Mouse (Mus musculus): ENCODE results near the gene Rtn2. TPM values are rescaled to one million over a fixed set of nuclear protein-coding genes. Genes with fewer than 3 reads are reported as not detected.
A peak's percentile ranks its signal among the peaks of the same experiment; 100 is the strongest.

The Rtn2 gene
- total RNA-seq, 1 experiment: 9.9 TPM

DNA sequence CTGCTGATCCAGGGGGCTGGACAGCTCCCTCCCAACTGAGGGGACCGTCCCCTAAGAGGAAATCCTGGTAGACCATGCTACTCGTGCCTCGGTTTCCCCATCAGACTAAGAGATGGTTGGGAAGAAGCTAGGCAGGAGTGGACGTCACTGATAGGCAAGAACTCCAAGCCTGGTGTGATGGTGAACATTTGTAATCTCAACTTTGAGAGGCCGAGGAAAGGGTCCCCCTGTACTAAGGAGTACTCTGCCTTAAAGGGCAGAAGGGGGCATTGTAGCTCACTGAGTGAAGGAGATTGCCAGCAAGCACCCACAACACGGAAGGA, 22.9 kb downstream of the Rtn2 start:
- DNase-seq (ENCODE audit: low read depth, low spot score): no peak
- Histone ChIP-seq H3K4me1 (ENCODE audit: control insufficient read depth in 2 of 2, insufficient read depth in 2 of 2, low read length in 2 of 2, poor library complexity in 1 of 2) (peaks cover 0 to 11% of the 10 kb centered on the region in 2 experiments; a peak in 1 of 4 replicates), H3K9me3 (ENCODE audit: control insufficient read depth, insufficient read depth, low read depth, low read length) (no peaks in the 10 kb centered on the region), H3K9ac (ENCODE audit: insufficient read depth, low read depth, low read length, poor library complexity, severe bottlenecking) (no peak overlapping the region), H3K27ac (ENCODE audit: insufficient read depth, low read depth, low read length, poor library complexity, severe bottlenecking) (no peak overlapping the region), H3K4me3 (ENCODE audit: insufficient read depth in 1 of 2, low read depth in 1 of 2, low read length in 2 of 2, poor library complexity in 1 of 2, severe bottlenecking in 1 of 2) (no peak overlapping the region), H3K36me3 (ENCODE audit: control insufficient read depth, insufficient read depth, low read length, poor library complexity, severe bottlenecking) (no peaks in the 10 kb centered on the region)
- in situ Hi-C loops (cut with MboI; ENCODE audit: low sequenced_read_pairs in 2 of 2, unreplicated experiment in 2 of 2): no loop called here
- TF ChIP-seq CHD2 (IDR thresholded peaks at IDR 0.05; ENCODE audit: low read depth, low read length) (0 out of 2 replicates have a peak, but pooled peaks have one; percentile 13), ZC3H11A (IDR thresholded peaks at IDR 0.05; ENCODE audit: borderline replicate concordance, low read depth, low read length) (no peak)

DNA sequence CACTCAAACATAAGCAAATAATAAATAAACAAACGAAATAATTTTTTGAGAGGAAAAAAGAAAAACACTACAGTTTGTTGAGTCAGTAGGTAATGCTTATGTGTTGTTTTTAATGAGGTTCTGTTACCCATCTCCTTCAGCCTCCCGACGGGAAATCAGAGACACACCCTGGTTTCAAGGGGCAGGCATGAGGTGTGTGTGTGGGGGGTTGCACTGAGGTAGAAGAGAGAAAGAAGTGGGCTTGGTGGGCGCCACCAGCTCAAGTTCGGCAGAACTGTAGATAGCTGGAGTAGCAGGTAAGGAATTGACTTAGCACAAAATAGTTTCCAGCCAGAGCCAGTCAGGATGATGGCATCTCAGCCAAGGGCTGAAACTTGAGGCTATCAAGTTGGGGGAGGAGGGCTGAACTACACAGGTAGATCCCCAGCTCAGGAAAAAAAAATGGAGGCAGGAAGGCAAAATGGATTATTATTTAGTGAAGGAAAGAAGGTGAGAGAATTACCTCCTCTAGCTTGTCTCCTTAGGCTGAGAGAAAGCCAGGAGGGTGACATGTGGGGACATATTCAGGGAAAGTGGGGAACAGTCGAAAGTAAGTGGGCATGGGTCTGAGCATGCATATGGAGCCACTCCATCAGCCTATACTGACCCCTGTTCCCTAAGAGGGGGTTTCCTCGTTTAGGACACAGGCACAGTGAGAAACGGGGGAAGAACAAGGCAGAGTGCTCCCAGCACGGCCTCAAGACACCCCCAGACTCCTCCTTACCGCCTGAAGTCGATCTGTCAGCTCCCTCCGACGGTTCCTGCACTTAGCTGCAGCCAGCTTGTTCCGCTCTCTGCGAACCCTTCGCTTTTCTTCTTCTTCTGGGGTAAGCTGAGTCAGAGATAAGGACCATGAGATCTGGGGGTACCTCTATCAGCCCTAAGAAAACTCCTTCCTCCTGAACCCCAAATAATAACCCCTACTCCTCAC, 23.7 kb downstream of the Rtn2 start:
- H3K9me3 ChIP-seq (ENCODE audit: control insufficient read depth, insufficient read depth, low read depth, low read length): no peaks in the 10 kb centered on the region
- H3K9ac ChIP-seq (ENCODE audit: insufficient read depth, low read depth, low read length, poor library complexity, severe bottlenecking): no peak overlapping the region
- H3K4me1 ChIP-seq (ENCODE audit: control insufficient read depth in 2 of 2, insufficient read depth in 2 of 2, low read length in 2 of 2, poor library complexity in 1 of 2): peaks cover 0 to 11% of the 10 kb centered on the region in 2 experiments; a peak in 1 of 4 replicates
- H3K36me3 ChIP-seq (ENCODE audit: control insufficient read depth, insufficient read depth, low read length, poor library complexity, severe bottlenecking): no peaks in the 10 kb centered on the region
- H3K27ac ChIP-seq (ENCODE audit: insufficient read depth, low read depth, low read length, poor library complexity, severe bottlenecking): no peak overlapping the region
- no peak overlapping the region for H3K4me3 ChIP-seq (ENCODE audit: insufficient read depth in 1 of 2, low read depth in 1 of 2, low read length in 2 of 2, poor library complexity in 1 of 2, severe bottlenecking in 1 of 2)
- in situ Hi-C loops (cut with MboI; ENCODE audit: low sequenced_read_pairs in 2 of 2, unreplicated experiment in 2 of 2): no loop called here
- TF ChIP-seq ZC3H11A (IDR thresholded peaks at IDR 0.05; ENCODE audit: borderline replicate concordance, low read depth, low read length) (no peak), ZNF384 (IDR thresholded peaks at IDR 0.05; ENCODE audit: low read depth, low read length) (no peak), HCFC1 (IDR thresholded peaks at IDR 0.05; ENCODE audit: borderline replicate concordance, insufficient read depth, low read length) (no peak), MAFK (IDR thresholded peaks at IDR 0.05; ENCODE audit: insufficient read depth, low read depth, low read length) (no peak), CHD2 (IDR thresholded peaks at IDR 0.05; ENCODE audit: low read depth, low read length) (no peak)
- no peak for DNase-seq (ENCODE audit: low read depth, low spot score)

DNA sequence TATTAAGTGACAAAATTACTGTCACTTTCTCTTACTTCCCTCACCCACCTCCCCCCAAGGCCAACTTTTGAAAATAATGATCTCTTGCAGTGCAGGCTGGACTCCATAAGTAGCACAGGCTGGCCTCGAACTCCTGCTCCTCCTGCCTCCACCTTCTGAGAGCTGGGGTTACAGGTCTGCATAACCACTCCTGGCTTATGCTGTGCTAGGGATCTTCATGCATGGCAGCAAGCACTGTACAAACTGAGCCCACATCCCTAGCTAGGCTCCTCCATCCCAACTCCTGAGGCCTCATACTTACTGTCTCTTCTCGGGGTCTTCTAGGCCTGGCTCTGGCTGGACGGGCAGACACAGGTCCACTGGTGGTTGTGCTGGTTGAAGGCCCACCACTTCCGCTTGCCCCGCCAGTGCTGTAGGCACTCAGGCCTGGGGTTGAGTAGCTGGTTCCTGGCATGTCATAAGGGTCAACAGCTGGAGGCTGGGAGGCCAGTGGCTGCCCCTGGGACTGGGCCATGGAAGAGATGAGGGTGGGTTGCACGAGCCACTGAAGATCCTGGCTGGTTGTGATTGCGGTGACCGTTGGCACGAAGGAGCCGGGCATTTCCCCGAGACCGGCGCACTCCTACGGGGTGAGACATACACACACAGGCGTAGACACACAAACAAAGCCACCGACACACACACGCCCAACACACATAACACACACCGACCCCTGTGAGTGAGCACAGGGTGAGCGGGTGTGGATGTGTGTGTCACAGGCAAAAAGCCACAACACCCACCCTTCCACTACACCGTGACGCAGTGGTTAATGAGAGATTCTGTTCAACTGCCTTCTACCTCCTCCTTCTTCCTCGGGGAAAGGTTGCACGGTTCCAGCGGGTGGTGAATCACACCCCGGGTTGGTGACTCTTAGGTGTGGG, 24.7 kb downstream of the Rtn2 start:
- Histone ChIP-seq H3K9ac (ENCODE audit: insufficient read depth, low read depth, low read length, poor library complexity, severe bottlenecking) (no peak overlapping the region), H3K4me3 (ENCODE audit: insufficient read depth in 1 of 2, low read depth in 1 of 2, low read length in 2 of 2, poor library complexity in 1 of 2, severe bottlenecking in 1 of 2) (no peak overlapping the region), H3K36me3 (ENCODE audit: control insufficient read depth, insufficient read depth, low read length, poor library complexity, severe bottlenecking) (no peaks in the 10 kb centered on the region), H3K9me3 (ENCODE audit: control insufficient read depth, insufficient read depth, low read depth, low read length) (no peaks in the 10 kb centered on the region), H3K27ac (ENCODE audit: insufficient read depth, low read depth, low read length, poor library complexity, severe bottlenecking) (no peak overlapping the region), H3K4me1 (ENCODE audit: control insufficient read depth in 2 of 2, insufficient read depth in 2 of 2, low read length in 2 of 2, poor library complexity in 1 of 2) (peaks cover 0 to 6% of the 10 kb centered on the region in 2 experiments; a peak in 1 of 4 replicates)
- in situ Hi-C loops (cut with MboI; ENCODE audit: low sequenced_read_pairs in 2 of 2, unreplicated experiment in 2 of 2): no loop called here
- TF ChIP-seq HCFC1 (IDR thresholded peaks at IDR 0.05; ENCODE audit: borderline replicate concordance, insufficient read depth, low read length): no peak
- no peak for TF ChIP-seq ZNF384 (IDR thresholded peaks at IDR 0.05; ENCODE audit: low read depth, low read length)
- no peak for TF ChIP-seq ZC3H11A (IDR thresholded peaks at IDR 0.05; ENCODE audit: borderline replicate concordance, low read depth, low read length)
- no peak for TF ChIP-seq CHD2 (IDR thresholded peaks at IDR 0.05; ENCODE audit: low read depth, low read length)
- no peak for DNase-seq (ENCODE audit: low read depth, low spot score)

DNA sequence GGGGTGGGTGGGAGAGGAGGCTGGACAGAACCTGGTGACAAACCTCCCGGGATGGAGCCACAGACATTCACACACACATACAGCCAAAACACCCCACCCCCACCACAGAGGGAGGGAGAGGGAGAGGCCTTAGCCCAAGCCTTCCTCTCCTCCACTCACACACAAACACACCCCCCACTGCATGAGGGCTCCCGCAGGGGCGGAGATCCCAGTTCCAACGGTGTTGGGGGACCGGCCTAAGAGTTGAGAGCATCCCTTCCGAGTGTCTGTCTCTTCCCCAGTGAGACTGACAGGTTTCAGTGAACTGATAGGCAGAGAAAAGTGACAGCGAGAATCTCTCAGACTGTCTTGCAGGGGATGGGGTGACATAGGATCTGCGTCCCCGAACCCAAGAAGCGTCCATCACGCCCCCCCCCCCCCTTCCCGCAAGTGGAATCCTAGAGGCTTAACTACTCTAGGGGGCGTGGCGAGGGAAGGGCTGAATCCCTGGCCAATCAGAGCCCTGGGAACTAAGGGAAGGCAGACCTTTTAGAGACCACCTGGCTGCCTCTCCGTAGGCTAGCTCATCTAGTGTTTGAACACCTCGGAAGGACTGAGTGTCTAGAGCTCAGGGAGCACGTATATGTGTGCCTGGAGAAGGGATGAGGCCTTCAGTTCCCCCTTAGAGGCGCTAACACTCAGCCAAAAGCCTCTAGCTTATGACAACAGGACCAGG, 25.5 kb downstream of the Rtn2 start:
- Histone ChIP-seq H3K36me3 (ENCODE audit: control insufficient read depth, insufficient read depth, low read length, poor library complexity, severe bottlenecking) (no peaks in the 10 kb centered on the region), H3K4me3 (ENCODE audit: insufficient read depth in 1 of 2, low read depth in 1 of 2, low read length in 2 of 2, poor library complexity in 1 of 2, severe bottlenecking in 1 of 2) (peak overlapping the region; percentile 71 to 77), H3K4me1 (ENCODE audit: control insufficient read depth in 2 of 2, insufficient read depth in 2 of 2, low read length in 2 of 2, poor library complexity in 1 of 2) (peaks cover 0 to 6% of the 10 kb centered on the region in 2 experiments; a peak in 1 of 4 replicates), H3K27ac (ENCODE audit: insufficient read depth, low read depth, low read length, poor library complexity, severe bottlenecking) (peak overlapping the region; percentile 73; the same call in 1 of the 2 replicates), H3K9ac (ENCODE audit: insufficient read depth, low read depth, low read length, poor library complexity, severe bottlenecking) (peak overlapping the region; percentile 52), H3K9me3 (ENCODE audit: control insufficient read depth, insufficient read depth, low read depth, low read length) (no peaks in the 10 kb centered on the region)
- in situ Hi-C loops (cut with MboI; ENCODE audit: low sequenced_read_pairs in 2 of 2, unreplicated experiment in 2 of 2): no loop called here
- DNase-seq (ENCODE audit: low read depth, low spot score): peak; percentile 86
- no peak for TF ChIP-seq MAFK (IDR thresholded peaks at IDR 0.05; ENCODE audit: insufficient read depth, low read depth, low read length)
- no peak for TF ChIP-seq HCFC1 (IDR thresholded peaks at IDR 0.05; ENCODE audit: borderline replicate concordance, insufficient read depth, low read length)
- TF ChIP-seq CHD2 (IDR thresholded peaks at IDR 0.05; ENCODE audit: low read depth, low read length): peak; percentile 46; the same call in 1 of the 2 replicates
- TF ChIP-seq ZNF384 (IDR thresholded peaks at IDR 0.05; ENCODE audit: low read depth, low read length): no peak
- no peak for TF ChIP-seq ZC3H11A (IDR thresholded peaks at IDR 0.05; ENCODE audit: borderline replicate concordance, low read depth, low read length)
